Mouse (Mus musculus): ENCODE data around the gene Ubr2.

Ubr2 gene

DNA sequence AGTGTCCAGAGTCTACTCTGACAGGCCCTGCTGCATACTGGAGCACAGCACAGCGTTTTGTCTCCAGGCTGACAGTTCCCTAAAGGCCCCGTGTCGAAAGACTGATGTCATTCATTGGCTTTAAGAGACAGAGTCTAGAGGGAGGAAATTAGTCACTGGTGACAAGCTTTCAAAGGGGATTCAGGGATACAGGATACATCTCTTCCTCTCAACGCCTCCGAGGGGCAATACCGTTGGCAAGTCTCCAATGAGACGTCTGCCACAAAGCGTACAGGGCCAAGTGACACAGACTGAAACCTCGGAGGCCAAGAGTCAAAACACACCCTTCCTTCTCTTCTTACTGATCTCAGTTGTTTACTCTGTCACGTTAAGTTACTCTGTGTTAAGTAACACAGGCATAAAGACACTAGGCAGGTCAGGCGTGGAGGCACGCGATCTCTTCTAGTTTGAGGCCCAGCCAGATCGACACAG, 130.5 kb downstream of the Ubr2 start:
- peak in 1 of 2 experiments; percentile 28 for DNase-seq

Measured in cerebellum, postnatal 14 days (tissue).